Mouse (Mus musculus) stomach, postnatal 0 days (tissue): Measurements from ENCODE around the gene Sidt2.

Source experiments
- CTCF ChIP-seq: IDR thresholded peaks from 2 replicates; pipeline ENCODE4 v1.5.1; 2016; ENCODE audit warnings: antibody characterized with exemption, low read depth, mild to moderate bottlenecking, moderate library complexity
- EP300 ChIP-seq: optimal IDR thresholded peaks from 2 replicates; pipeline ENCODE3; 2016; ENCODE audit warnings: antibody characterized with exemption

DNA sequence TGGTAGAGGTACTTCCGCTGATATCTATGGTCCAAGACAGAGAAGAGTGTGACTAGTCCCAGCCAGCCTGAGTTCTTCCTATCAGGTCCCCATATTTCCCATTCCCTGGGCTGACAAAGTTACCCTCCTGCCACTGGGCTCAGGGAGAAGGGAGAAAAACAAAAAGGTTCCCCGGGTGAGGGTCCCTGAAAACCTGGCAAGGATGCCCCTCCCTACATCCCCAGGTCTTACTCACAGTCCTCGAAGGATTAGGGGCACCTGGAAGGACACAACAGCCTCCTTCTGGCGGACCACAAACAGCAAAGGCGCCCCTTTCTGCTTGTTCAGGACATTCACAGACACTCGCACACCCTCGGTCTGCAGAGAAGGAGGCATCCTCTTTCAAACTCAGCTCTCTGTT is 2.2 kb downstream of the Sidt2 start:
- TF ChIP-seq CTCF, result no peak
- TF ChIP-seq EP300, result no peak
